Mouse (Mus musculus) mouse embryonic stem cell (cell line): ENCODE data around the gene Gm16253.

Experiments used
- in situ Hi-C, 2 experiments: fragments of 300-500 bp; cut with MboI; formaldehyde crosslinking; loops; 1 replicate in 1 of 2; 3 replicates in 1 of 2; pipeline ENCODE4 v1.14.3; 2019 to 2020; ENCODE audit warnings: low sequenced_read_pairs in 2 of 2, low pct_unique_long_range_greater_than_20kb in 1 of 2, mixed read lengths in 1 of 2; ENCODE audit not compliant: unreplicated experiment in 1 of 2

Gm16253 gene

GRCm38 (mm10) chr3:96555041-96555596 lies 21.7 kb upstream of the Gm16253 start:
- in situ Hi-C loops = loop anchor here in 1 of 2 experiments (25.0 kb wide), 1 partner anchor 607 kb away; the partner anchor contains the start of gene Acp6

- in situ Hi-C loops = loop anchor here in 1 of 2 experiments (25.0 kb wide), 1 partner anchor 606 kb away; the partner anchor contains the start of gene Acp6
These were observed 20.7 kb upstream of the Gm16253 start for GRCm38 (mm10) chr3:96555999-96556614.

GRCm38 (mm10) chr3:96556651-96557635 lies 19.8 kb upstream of the Gm16253 start:
- in situ Hi-C loops = loop anchor here in 1 of 2 experiments (25.0 kb wide), 1 partner anchor 605 kb away; the partner anchor contains the start of gene Acp6

- in situ Hi-C loops = loop anchor here in 1 of 2 experiments (25.0 kb wide), 1 partner anchor 605 kb away; the partner anchor contains the start of gene Acp6
These were observed 19.1 kb upstream of the Gm16253 start, which contains the start of gene Txnip for GRCm38 (mm10) chr3:96557694-96558093. Txnip (plus strand) TSS chr3:96557957.

- in situ Hi-C loops = loop anchor here in 1 of 2 experiments (25.0 kb wide), 1 partner anchor 604 kb away; the partner anchor contains the start of gene Acp6
These were observed 18.6 kb upstream of the Gm16253 start for GRCm38 (mm10) chr3:96558159-96558558.

- in situ Hi-C loops = loop anchor here in 1 of 2 experiments (25.0 kb wide), 1 partner anchor 604 kb away; the partner anchor contains the start of gene Acp6
These were observed 18.1 kb upstream of the Gm16253 start for GRCm38 (mm10) chr3:96558668-96559196.

- in situ Hi-C loops = loop anchor here in 1 of 2 experiments (25.0 kb wide), 1 partner anchor 603 kb away; the partner anchor contains the start of gene Acp6
These were observed 17.3 kb upstream of the Gm16253 start for GRCm38 (mm10) chr3:96559398-96559910.

- in situ Hi-C loops = loop anchor here in 1 of 2 experiments (25.0 kb wide), 1 partner anchor 602 kb away; the partner anchor contains the start of gene Acp6
These were observed 16.6 kb upstream of the Gm16253 start for GRCm38 (mm10) chr3:96559911-96560850.

- in situ Hi-C loops = loop anchor here in 1 of 2 experiments (25.0 kb wide), 1 partner anchor 601 kb away; the partner anchor contains the start of gene Acp6
These were observed 15.7 kb upstream of the Gm16253 start for GRCm38 (mm10) chr3:96560881-96561668.

- in situ Hi-C loops = loop anchor here in 1 of 2 experiments (25.0 kb wide), 1 partner anchor 600 kb away; the partner anchor contains the start of gene Acp6
These were observed 14.7 kb upstream of the Gm16253 start for GRCm38 (mm10) chr3:96561946-96562681.

- in situ Hi-C loops = loop anchor here in 1 of 2 experiments (25.0 kb wide), 1 partner anchor 599 kb away; the partner anchor contains the start of gene Acp6
These were observed 13.5 kb upstream of the Gm16253 start for GRCm38 (mm10) chr3:96563267-96563666.

- in situ Hi-C loops = loop anchor here in 1 of 2 experiments (25.0 kb wide), 1 partner anchor 598 kb away; the partner anchor contains the start of gene Acp6
These were observed 12.7 kb upstream of the Gm16253 start for GRCm38 (mm10) chr3:96563911-96564632.

- in situ Hi-C loops = loop anchor here in 1 of 2 experiments (25.0 kb wide), 1 partner anchor 598 kb away; the partner anchor contains the start of gene Acp6
These were observed 12.2 kb upstream of the Gm16253 start for GRCm38 (mm10) chr3:96564633-96565032.

- in situ Hi-C loops = loop anchor here in 1 of 2 experiments (25.0 kb wide), 1 partner anchor 597 kb away; the partner anchor contains the start of gene Acp6
These were observed 11.7 kb upstream of the Gm16253 start for GRCm38 (mm10) chr3:96565105-96565504.
